Mouse (Mus musculus): Measurements from ENCODE around the gene Gm10295.

DNA sequence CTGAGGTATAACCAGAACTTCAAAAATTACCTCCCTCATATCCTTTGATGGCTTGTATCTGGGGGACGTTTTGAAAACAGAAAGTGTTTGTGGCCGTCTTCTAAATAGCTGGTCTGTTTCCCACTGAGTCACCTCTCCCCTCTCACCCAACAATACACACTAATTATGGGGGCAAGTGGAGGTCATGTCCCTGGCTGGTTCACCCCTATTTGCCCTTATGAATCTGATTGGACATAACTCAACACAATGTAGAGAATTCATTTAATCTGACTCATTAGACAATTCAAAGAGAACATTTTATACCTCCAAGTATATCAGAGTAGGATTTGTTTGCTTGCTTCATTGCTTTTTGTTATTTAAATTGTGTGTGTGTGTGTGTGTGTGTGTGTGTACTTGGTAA is 20.6 kb upstream of the Gm10295 start:
- TF ChIP-seq POLR2A (IDR thresholded peaks at IDR 0.05; ENCODE audit: borderline replicate concordance, insufficient read depth, low read length) (no peak), CTCF (IDR thresholded peaks at IDR 0.05; ENCODE audit: borderline replicate concordance, insufficient read depth, low read depth, low read length) (no peak)
